Mouse (Mus musculus) left cerebral cortex, adult 2 months (tissue): ENCODE measurements around the gene Pla2g1b. TPM values are rescaled to one million over a fixed set of nuclear protein-coding genes. Genes with fewer than 3 reads are reported as not detected.
"Not testable (repeated sequence)": the region's sequence is repeated elsewhere in the genome, so short reads cannot be mapped to it uniquely, and the experiment has no call there.

Source experiments
- DNase-seq, 2 experiments: peaks; one replicate each; pipeline ENCODE4 v3.0.0; 2021 to 2022; ENCODE audit warnings: low spot score in 2 of 2, mixed read lengths in 1 of 2; ENCODE audit errors: extremely low spot score in 1 of 2
- H3K27ac ChIP-seq: fragments of 200-600 bp; 2 replicates; pipeline ENCODE4 v1.8.1; 2022
- H3K4me3 ChIP-seq: fragments of 200-600 bp; 2 replicates; pipeline ENCODE4 v1.8.1; 2022
- CTCF ChIP-seq: fragments of 200-600 bp; IDR thresholded peaks from 2 replicates; pipeline ENCODE4 v1.8.1; 2022; ENCODE audit warnings: antibody characterized with exemption, mild to moderate bottlenecking, moderate library complexity
- intact Hi-C: fragments of 180-260 bp; cut with DNase I; formaldehyde crosslinking; loops from one replicate; pipeline ENCODE4 v1.15.1; 2025
- total RNA-seq, 2 experiments: library from RNA; stranded (reverse); gene quantifications; 2 replicates each; pipeline ENCODE4 v1.2.3; 2021

The Pla2g1b gene
- total RNA-seq, 2 experiments from 2014 or later = not detected

DNA sequence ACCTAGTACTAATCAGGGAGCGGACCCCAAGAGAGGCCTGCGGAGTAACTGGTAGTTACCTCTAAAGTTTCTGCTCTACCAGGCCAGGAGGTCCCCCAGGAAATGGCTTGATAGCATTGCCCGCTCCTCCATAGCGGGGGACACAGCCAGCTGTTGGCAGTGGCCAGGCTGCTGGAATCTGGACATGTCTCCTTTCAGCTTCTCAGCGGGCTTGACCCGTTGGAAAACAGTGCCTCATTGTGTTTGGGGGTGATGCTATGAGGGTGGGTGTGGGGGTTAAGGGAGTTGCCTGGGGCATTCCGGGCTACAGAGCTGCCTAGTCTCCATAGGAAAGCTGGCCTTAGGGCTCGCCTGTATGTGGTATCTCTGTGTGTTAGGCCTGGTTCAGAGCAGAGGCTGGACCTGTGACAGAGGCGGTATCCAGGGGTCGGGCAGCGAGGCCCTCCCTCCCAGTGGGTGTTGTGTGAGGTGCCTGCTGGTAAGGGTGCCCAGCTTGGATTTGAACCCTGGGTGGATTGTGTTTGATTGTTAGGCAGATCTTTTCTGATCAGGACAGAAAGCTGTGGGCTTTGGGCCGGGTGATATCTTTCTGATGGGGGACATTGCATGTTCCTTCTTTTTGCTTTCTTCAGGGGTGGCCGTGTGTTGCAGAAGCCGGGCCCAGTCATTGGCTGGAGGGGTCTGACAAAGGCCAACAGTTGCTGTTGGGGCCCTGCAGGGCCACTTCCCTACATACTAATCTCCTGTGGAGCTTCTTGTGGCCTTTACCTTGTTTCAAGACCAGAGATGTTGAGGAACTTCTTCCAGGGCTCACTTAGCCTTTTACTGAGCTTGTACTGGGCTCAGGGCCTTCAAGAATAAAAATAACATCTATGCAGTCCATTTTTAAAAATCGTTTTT, 44.0 kb downstream of the Pla2g1b start:
- Histone ChIP-seq H3K27ac (peak overlapping the region; percentile 65), H3K4me3 (no peak overlapping the region; the same call in 1 of the 2 replicates)
- TF ChIP-seq CTCF = no peak
- no peak for DNase-seq
- intact Hi-C loops = loop anchor here (5.0 kb wide), 1 partner anchor 47 kb away; the partner anchor contains the start of gene Rplp0

DNA sequence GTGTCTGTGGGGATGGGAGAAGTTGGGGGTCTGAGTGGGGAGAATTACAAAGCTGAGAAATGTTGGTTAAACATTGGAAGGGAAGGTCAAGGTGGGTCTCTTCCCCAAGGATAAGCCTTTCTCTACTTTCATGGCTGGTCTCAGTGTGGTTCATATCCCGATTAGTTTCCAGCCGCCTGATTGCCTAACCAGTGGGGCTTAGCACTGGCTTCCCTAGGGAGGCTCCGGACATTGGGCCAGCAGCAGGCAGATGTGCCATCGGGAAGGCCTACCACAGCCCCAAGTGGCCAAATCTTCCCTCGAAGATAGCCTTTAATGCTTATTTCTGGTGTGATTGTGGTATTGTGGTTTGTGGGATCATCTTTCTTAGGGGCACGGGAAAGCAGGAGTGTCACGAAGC, 46.3 kb downstream of the Pla2g1b start:
- H3K27ac ChIP-seq = no peak overlapping the region
- DNase-seq = no peak
- H3K4me3 ChIP-seq = no peak overlapping the region
- intact Hi-C loops = no loop called here
- no peak for TF ChIP-seq CTCF

GRCm38 (mm10) chr5:115513246-115513645, 47.2 kb downstream of the Pla2g1b start:
- no peak for TF ChIP-seq CTCF
- no peak overlapping the region for H3K4me3 ChIP-seq
- intact Hi-C loops = no loop called here
- no peak overlapping the region for H3K27ac ChIP-seq
- no peak for DNase-seq

- TF ChIP-seq CTCF = no peak
- intact Hi-C loops = no loop called here
Observed at GRCm38 (mm10) chr5:115513721-115514120, 47.7 kb downstream of the Pla2g1b start.

GRCm38 (mm10) chr5:115514346-115514745, 48.3 kb downstream of the Pla2g1b start:
- peak overlapping the region; percentile 71 for H3K27ac ChIP-seq
- intact Hi-C loops = no loop called here
- no peak for DNase-seq
- TF ChIP-seq CTCF = no peak
- H3K4me3 ChIP-seq = no peak overlapping the region

More at GRCm38 (mm10) chr5:115513721-115514120, 47.7 kb downstream of the Pla2g1b start:
- Histone ChIP-seq H3K4me3 (no peak overlapping the region), H3K27ac (no peak overlapping the region)
- no peak for DNase-seq

GRCm38 (mm10) chr5:115514896-115515587, 49.0 kb downstream of the Pla2g1b start:
- DNase-seq = no peak
- TF ChIP-seq CTCF = no peak
- Histone ChIP-seq H3K27ac (peak overlapping the region; percentile 71), H3K4me3 (no peak overlapping the region)
- intact Hi-C loops = no loop called here

- no peak for TF ChIP-seq CTCF
- intact Hi-C loops = no loop called here
- peak overlapping the region; percentile 32; the same call in 1 of the 2 replicates for H3K27ac ChIP-seq
- H3K4me3 ChIP-seq = no peak overlapping the region
- no peak for DNase-seq
Observed at GRCm38 (mm10) chr5:115516081-115516907, 50.2 kb downstream of the Pla2g1b start.

DNA sequence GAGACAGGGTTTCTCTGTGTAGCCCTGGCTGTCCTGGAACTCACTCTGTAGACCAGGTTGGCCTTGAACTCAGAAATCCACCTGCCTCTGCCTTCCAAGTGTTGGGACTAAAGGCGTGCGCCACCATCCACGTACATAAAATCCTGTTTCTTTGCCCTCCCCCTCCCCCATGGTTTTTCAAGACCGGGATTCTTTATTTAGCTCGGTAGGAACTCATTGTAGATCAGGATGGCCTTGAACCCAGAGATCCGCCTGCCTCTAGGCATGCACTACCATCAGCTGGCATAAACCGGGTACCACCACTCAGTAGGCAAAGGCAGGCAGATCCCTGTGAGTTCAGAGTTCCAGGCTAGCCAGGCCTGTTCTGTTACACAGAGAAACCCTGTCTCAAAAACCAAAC, 50.8 kb downstream of the Pla2g1b start:
- no peak for DNase-seq
- peak overlapping the region; percentile 32; the same call in 1 of the 2 replicates for H3K27ac ChIP-seq

GRCm38 (mm10) chr5:115517501-115517900, 51.4 kb downstream of the Pla2g1b start:
- no peak overlapping the region for H3K4me3 ChIP-seq
- TF ChIP-seq CTCF = no peak
- DNase-seq = no peak
- H3K27ac ChIP-seq = no peak overlapping the region
- intact Hi-C loops = no loop called here

More for the DNA sequence above, 50.8 kb downstream of the Pla2g1b start:
- H3K4me3 ChIP-seq = no peak overlapping the region
- intact Hi-C loops = no loop called here
- no peak for TF ChIP-seq CTCF

DNA sequence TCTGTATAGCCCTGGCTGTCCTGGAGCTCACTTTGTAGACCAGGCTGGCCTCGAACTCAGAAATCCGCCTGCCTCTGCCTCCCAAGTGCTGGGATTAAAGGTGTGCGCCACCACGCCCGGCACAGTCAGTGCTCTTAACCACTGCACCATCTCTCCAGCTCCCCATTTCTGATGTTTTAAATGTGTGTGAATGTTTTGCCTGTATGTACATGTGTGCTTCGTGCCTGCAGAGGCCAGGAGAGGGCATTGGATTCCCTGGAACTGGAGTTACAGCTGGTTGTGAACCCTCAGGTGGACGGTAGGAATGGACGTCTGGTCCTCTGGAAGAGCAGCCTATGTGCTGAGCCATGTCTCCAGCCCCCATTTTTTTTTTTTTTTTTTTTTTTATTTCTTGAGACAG, 52.2 kb downstream of the Pla2g1b start:
- intact Hi-C loops, H3K27ac ChIP-seq, DNase-seq, H3K4me3 ChIP-seq: not testable (repeated sequence)

DNA sequence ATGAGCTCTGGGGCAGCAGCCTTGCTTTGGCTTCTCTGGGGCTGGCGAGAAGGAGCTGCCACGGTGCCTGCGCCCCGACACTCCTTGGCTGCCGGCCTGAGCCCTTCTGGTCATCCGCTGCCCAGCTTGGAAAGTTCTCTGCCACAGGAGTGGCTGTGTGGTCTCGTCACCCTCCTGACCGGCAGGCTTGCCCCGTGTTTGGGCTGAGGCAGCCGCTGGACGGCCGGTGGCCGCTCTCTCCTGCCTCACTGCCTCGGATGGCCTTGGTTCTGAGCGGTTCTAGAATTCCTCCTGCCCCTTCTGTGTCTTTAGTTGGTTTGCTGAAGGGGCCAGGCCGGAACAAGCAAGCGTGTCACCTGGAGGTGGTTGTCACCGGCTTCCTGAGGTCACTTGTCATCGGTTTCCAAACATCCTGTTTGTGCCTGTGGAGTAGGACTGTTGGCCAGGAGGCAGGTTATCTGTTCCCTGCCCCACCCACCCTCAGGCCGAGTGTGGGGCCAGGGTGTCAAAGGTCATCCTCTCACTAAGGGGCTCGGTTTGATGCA, 54.3 kb downstream of the Pla2g1b start:
- DNase-seq = no peak
- intact Hi-C loops = no loop called here
- no peak overlapping the region for H3K4me3 ChIP-seq
- TF ChIP-seq CTCF = no peak
- H3K27ac ChIP-seq = peak overlapping the region; percentile 66
